ENCODE assay signal across 31 mouse cellular contexts in genomic region chr15:79353690-79354305, GRCm38 (mm10).
"Had no signal": no experiment of that assay in that cellular context is flagged by ENCODE, and none has a peak within 500 bp of the region (broad histone marks: within the 10 kb centered on the region; RNA-seq: fewer than 3 reads in every experiment).

No protein-coding gene starts in this region.

- H3K27ac ChIP-seq: heart, embryonic 10.5 days; heart, embryonic 13.5 days; heart, embryonic 15.5 days; hindbrain, embryonic 10.5 days; hindbrain, embryonic 12.5 days; hindbrain, embryonic 13.5 days; hindbrain, embryonic 14.5 days; hindbrain, embryonic 15.5 days; hindbrain, postnatal 0 days; intestine, embryonic 15.5 days; kidney, embryonic 15.5 days; kidney, postnatal 0 days; layer of hippocampus, adult 2 months; left cerebral cortex, adult 2 months had no signal

- H3K4me3 ChIP-seq: heart, embryonic 10.5 days; heart, embryonic 12.5 days; heart, embryonic 13.5 days; heart, embryonic 15.5 days; hindbrain, embryonic 10.5 days; hindbrain, embryonic 12.5 days; hindbrain, embryonic 13.5 days; hindbrain, embryonic 15.5 days; intestine, embryonic 15.5 days; kidney, embryonic 15.5 days; layer of hippocampus, adult 2 months; left cerebral cortex, adult 2 months had no signal

- H3K4me2 ChIP-seq: heart, embryonic 12.5 days; heart, embryonic 13.5 days; heart, embryonic 15.5 days; hindbrain, embryonic 12.5 days; hindbrain, embryonic 13.5 days; hindbrain, embryonic 14.5 days; hindbrain, embryonic 15.5 days; intestine, embryonic 15.5 days; kidney, embryonic 15.5 days had no signal

- H3K27me3 ChIP-seq: heart, embryonic 12.5 days; heart, embryonic 13.5 days; heart, embryonic 15.5 days; intestine, embryonic 15.5 days had no signal

- H3K9ac ChIP-seq: heart, embryonic 12.5 days; heart, embryonic 13.5 days; heart, embryonic 15.5 days; hindbrain, embryonic 12.5 days; hindbrain, embryonic 13.5 days; hindbrain, embryonic 14.5 days; hindbrain, embryonic 15.5 days; intestine, embryonic 15.5 days; kidney, embryonic 15.5 days had no signal

- ATAC-seq: hindbrain, embryonic 16.5 days; hindbrain, postnatal 0 days; inflammation-experienced regulatory T-cells, adult 6 months; intestine, embryonic 15.5 days had no signal

- H3K9me3 ChIP-seq: heart, embryonic 10.5 days; heart, embryonic 12.5 days; heart, embryonic 13.5 days; heart, embryonic 15.5 days; hindbrain, embryonic 10.5 days; hindbrain, embryonic 12.5 days; hindbrain, embryonic 13.5 days; hindbrain, embryonic 15.5 days; intestine, embryonic 15.5 days; kidney, embryonic 15.5 days had no signal

- DNase-seq: heart, postnatal 10 days; heart, postnatal 14 days; heart, postnatal 36 days; heart, postnatal 4 days; kidney, adult 11 months; kidney, adult 18-20 months; kidney, adult 2 months; kidney, adult 8-10 months; kidney, adult 9 months; kidney, postnatal 14 days; kidney, postnatal 25 days; kidney, postnatal 36 days; layer of hippocampus, adult 9-11 months; layer of hippocampus, postnatal 36 days had no signal

- H3K36me3 ChIP-seq: heart, embryonic 10.5 days; heart, embryonic 12.5 days; heart, embryonic 13.5 days; heart, embryonic 15.5 days; hindbrain, embryonic 10.5 days; hindbrain, embryonic 12.5 days; hindbrain, embryonic 13.5 days; hindbrain, embryonic 15.5 days; kidney, embryonic 15.5 days had no signal
